Mouse (Mus musculus): ENCODE data around the gene Prss36. TPM values are rescaled to one million over a fixed set of nuclear protein-coding genes. Genes with fewer than 3 reads are reported as not detected.
A peak's percentile ranks its signal among the peaks of the same experiment; 100 is the strongest.

The Prss36 gene
- polyA plus RNA-seq, 2 experiments, result 14.1 to 14.5 TPM

GRCm38 (mm10) chr7:127912190-127912871 is 34.2 kb downstream of the Prss36 start, which contains the start of gene Kat8:
TSS of gene Kat8 (plus strand) at chr7:127912516.
- Histone ChIP-seq H3K4me2 (replicated peaks; ENCODE audit: low read depth, low read length, severe bottlenecking) (peak within 1 kb of the TSS; percentile 67), H3K4me3 (replicated peaks; ENCODE audit: low read length) (peak within 1 kb of the TSS; percentile 58), H3K9me3 (ENCODE audit: control insufficient read depth, low read length) (no peaks in the 10 kb centered on the region), H3K4me1 (ENCODE audit: control insufficient read depth, insufficient read depth, low read length) (0 out of 2 replicates have a peak, but pooled peaks cover 6% of the 10 kb centered on the region), H3K9ac (ENCODE audit: low read depth, low read length, severe bottlenecking) (peak within 1 kb of the TSS; percentile 62), H3K36me3 (ENCODE audit: control insufficient read depth, insufficient read depth, low read length) (peaks cover 54% of the 10 kb centered on the region), H3K27ac (replicated peaks; ENCODE audit: low read depth, low read length) (peak within 1 kb of the TSS; percentile 81), H3K27me3 (ENCODE audit: control insufficient read depth, insufficient read depth, low read length) (no peaks in the 10 kb centered on the region)
- TF ChIP-seq POLR2A (IDR thresholded peaks at IDR 0.05; ENCODE audit: borderline replicate concordance, extremely low read depth, insufficient read depth, insufficient read length), result peak; percentile 62; the same call in 1 of the 2 replicates
- DNase-seq (ENCODE audit: low spot score) (peak; percentile 93), ATAC-seq (ENCODE audit: low FRiP score, low read depth) (peak; percentile 95)
- 2% methylated on average over 40 of the region's 40 CpGs for WGBS

DNA sequence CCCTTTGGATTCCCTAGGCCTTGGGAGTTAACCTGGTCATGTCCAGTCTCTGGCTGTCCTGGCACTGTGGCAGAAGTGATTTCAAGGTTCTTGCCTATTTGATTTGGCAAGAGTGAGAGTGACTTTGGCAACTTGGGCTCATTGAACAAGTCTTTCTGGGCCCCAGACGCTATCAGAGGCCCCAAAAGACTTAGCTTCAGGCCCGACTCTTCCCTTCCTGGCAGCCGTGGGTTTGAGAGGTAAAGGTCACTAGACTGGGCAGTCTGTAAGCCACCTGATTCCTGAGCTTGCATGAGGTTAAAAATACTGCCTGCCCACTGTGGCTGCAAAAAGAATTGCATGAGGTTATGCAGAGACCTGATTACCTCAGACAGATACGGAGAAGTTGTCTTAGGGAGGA is 37.9 kb downstream of the Prss36 start:
- no peak overlapping the region for H3K27ac ChIP-seq (replicated peaks; ENCODE audit: low read depth, low read length)
- ATAC-seq (ENCODE audit: low FRiP score, low read depth), result no peak
- no peak for DNase-seq (ENCODE audit: low spot score)
- no peak overlapping the region for H3K9ac ChIP-seq (ENCODE audit: low read depth, low read length, severe bottlenecking)
- H3K9me3 ChIP-seq (ENCODE audit: control insufficient read depth, low read length), result no peaks in the 10 kb centered on the region
- no peaks in the 10 kb centered on the region for H3K27me3 ChIP-seq (ENCODE audit: control insufficient read depth, insufficient read depth, low read length)
- WGBS, result 90% methylated on average over 4 of the region's 4 CpGs
- peaks cover 10% of the 10 kb centered on the region; the same call in 1 of the 2 replicates for H3K4me1 ChIP-seq (ENCODE audit: control insufficient read depth, insufficient read depth, low read length)
- no peak overlapping the region for H3K4me3 ChIP-seq (replicated peaks; ENCODE audit: low read length)
- H3K36me3 ChIP-seq (ENCODE audit: control insufficient read depth, insufficient read depth, low read length), result peaks cover 53% of the 10 kb centered on the region
- H3K4me2 ChIP-seq (replicated peaks; ENCODE audit: low read depth, low read length, severe bottlenecking), result no peak overlapping the region
- no peak for TF ChIP-seq POLR2A (IDR thresholded peaks at IDR 0.05; ENCODE audit: borderline replicate concordance, extremely low read depth, insufficient read depth, insufficient read length)

GRCm38 (mm10) chr7:127907939-127908338 is 38.6 kb downstream of the Prss36 start:
- H3K9me3 ChIP-seq (ENCODE audit: control insufficient read depth, low read length), result no peaks in the 10 kb centered on the region
- peaks cover 7% of the 10 kb centered on the region; the same call in 1 of the 2 replicates for H3K4me1 ChIP-seq (ENCODE audit: control insufficient read depth, insufficient read depth, low read length)
- no peak for TF ChIP-seq POLR2A (IDR thresholded peaks at IDR 0.05; ENCODE audit: borderline replicate concordance, extremely low read depth, insufficient read depth, insufficient read length)
- ATAC-seq (ENCODE audit: low FRiP score, low read depth), result no peak
- no peaks in the 10 kb centered on the region for H3K27me3 ChIP-seq (ENCODE audit: control insufficient read depth, insufficient read depth, low read length)
- no peak overlapping the region for H3K4me2 ChIP-seq (replicated peaks; ENCODE audit: low read depth, low read length, severe bottlenecking)
- no peak for DNase-seq (ENCODE audit: low spot score)
- WGBS, result 93% methylated on average over 12 of the region's 12 CpGs
- no peak overlapping the region for H3K9ac ChIP-seq (ENCODE audit: low read depth, low read length, severe bottlenecking)
- no peak overlapping the region for H3K27ac ChIP-seq (replicated peaks; ENCODE audit: low read depth, low read length)
- no peak overlapping the region for H3K4me3 ChIP-seq (replicated peaks; ENCODE audit: low read length)
- peaks cover 53% of the 10 kb centered on the region for H3K36me3 ChIP-seq (ENCODE audit: control insufficient read depth, insufficient read depth, low read length)

GRCm38 (mm10) chr7:127903971-127904796 is 42.3 kb downstream of the Prss36 start, which contains the start of gene Bckdk:
TSS of gene Bckdk (plus strand) at chr7:127904082.
- peak; percentile 89 for ATAC-seq (ENCODE audit: low FRiP score, low read depth)
- H3K9ac ChIP-seq (ENCODE audit: low read depth, low read length, severe bottlenecking), result peak within 1 kb of the TSS; percentile 80
- TF ChIP-seq POLR2A (IDR thresholded peaks at IDR 0.05; ENCODE audit: borderline replicate concordance, extremely low read depth, insufficient read depth, insufficient read length), result peak; percentile 92; the same call in 1 of the 2 replicates
- H3K27ac ChIP-seq (replicated peaks; ENCODE audit: low read depth, low read length), result peak within 1 kb of the TSS; percentile 87
- H3K4me2 ChIP-seq (replicated peaks; ENCODE audit: low read depth, low read length, severe bottlenecking), result peak within 1 kb of the TSS; percentile 85
- WGBS, result 5% methylated on average over 38 of the region's 38 CpGs
- DNase-seq (ENCODE audit: low spot score), result peak; percentile 90
- H3K36me3 ChIP-seq (ENCODE audit: control insufficient read depth, insufficient read depth, low read length), result peaks cover 43% of the 10 kb centered on the region
- peak within 1 kb of the TSS; percentile 78 for H3K4me3 ChIP-seq (replicated peaks; ENCODE audit: low read length)
- no peaks in the 10 kb centered on the region for H3K27me3 ChIP-seq (ENCODE audit: control insufficient read depth, insufficient read depth, low read length)
- peaks cover 5% of the 10 kb centered on the region; the same call in 1 of the 2 replicates for H3K4me1 ChIP-seq (ENCODE audit: control insufficient read depth, insufficient read depth, low read length)
- H3K9me3 ChIP-seq (ENCODE audit: control insufficient read depth, low read length), result no peaks in the 10 kb centered on the region

- 77% methylated on average over 2 of the region's 2 CpGs for WGBS
- Histone ChIP-seq H3K27me3 (ENCODE audit: control insufficient read depth, insufficient read depth, low read length) (no peaks in the 10 kb centered on the region), H3K4me1 (ENCODE audit: control insufficient read depth, insufficient read depth, low read length) (peaks cover 5% of the 10 kb centered on the region; the same call in 1 of the 2 replicates), H3K9ac (ENCODE audit: low read depth, low read length, severe bottlenecking) (no peak overlapping the region), H3K4me2 (replicated peaks; ENCODE audit: low read depth, low read length, severe bottlenecking) (no peak overlapping the region), H3K9me3 (ENCODE audit: control insufficient read depth, low read length) (no peaks in the 10 kb centered on the region), H3K27ac (replicated peaks; ENCODE audit: low read depth, low read length) (no peak overlapping the region), H3K4me3 (replicated peaks; ENCODE audit: low read length) (no peak overlapping the region), H3K36me3 (ENCODE audit: control insufficient read depth, insufficient read depth, low read length) (peaks cover 19% of the 10 kb centered on the region)
- no peak for TF ChIP-seq POLR2A (IDR thresholded peaks at IDR 0.05; ENCODE audit: borderline replicate concordance, extremely low read depth, insufficient read depth, insufficient read length)
- ATAC-seq (ENCODE audit: low FRiP score, low read depth) (no peak), DNase-seq (ENCODE audit: low spot score) (no peak)
These were observed 44.8 kb downstream of the Prss36 start for GRCm38 (mm10) chr7:127901772-127902171.
